Mouse (Mus musculus): ENCODE results near the gene Gab3.
"Not testable (repeated sequence)": the region's sequence is repeated elsewhere in the genome, so short reads cannot be mapped to it uniquely, and the experiment has no call there.

Gab3 gene

GRCm38 (mm10) chrX:75035162-75035561 is 50.1 kb downstream of the Gab3 start:
- DNase-seq (ENCODE audit: low read depth, low spot score), result peak; percentile 19

GRCm38 (mm10) chrX:75034054-75034453 is 51.2 kb downstream of the Gab3 start:
- DNase-seq (ENCODE audit: low read depth, low spot score), result not testable (repeated sequence)

GRCm38 (mm10) chrX:74983734-74984133 is 101.5 kb downstream of the Gab3 start:
- no peak for DNase-seq (ENCODE audit: low read depth, low spot score)

GRCm38 (mm10) chrX:74962899-74963298 is 122.4 kb downstream of the Gab3 start:
- peak; percentile 4 for DNase-seq (ENCODE audit: low read depth, low spot score)

GRCm38 (mm10) chrX:74959161-74959560 is 126.1 kb downstream of the Gab3 start:
- DNase-seq (ENCODE audit: low read depth, low spot score), result peak; percentile 2

Data from CD4-positive helper T cell, adult 2 months (primary cell).